Mouse (Mus musculus): ENCODE data around the gene Smim24. TPM values are rescaled to one million over a fixed set of nuclear protein-coding genes. Genes with fewer than 3 reads are reported as not detected.

Smim24 gene
- polyA plus RNA-seq, 1 experiment from 2014 or later = 1.7 TPM

DNA sequence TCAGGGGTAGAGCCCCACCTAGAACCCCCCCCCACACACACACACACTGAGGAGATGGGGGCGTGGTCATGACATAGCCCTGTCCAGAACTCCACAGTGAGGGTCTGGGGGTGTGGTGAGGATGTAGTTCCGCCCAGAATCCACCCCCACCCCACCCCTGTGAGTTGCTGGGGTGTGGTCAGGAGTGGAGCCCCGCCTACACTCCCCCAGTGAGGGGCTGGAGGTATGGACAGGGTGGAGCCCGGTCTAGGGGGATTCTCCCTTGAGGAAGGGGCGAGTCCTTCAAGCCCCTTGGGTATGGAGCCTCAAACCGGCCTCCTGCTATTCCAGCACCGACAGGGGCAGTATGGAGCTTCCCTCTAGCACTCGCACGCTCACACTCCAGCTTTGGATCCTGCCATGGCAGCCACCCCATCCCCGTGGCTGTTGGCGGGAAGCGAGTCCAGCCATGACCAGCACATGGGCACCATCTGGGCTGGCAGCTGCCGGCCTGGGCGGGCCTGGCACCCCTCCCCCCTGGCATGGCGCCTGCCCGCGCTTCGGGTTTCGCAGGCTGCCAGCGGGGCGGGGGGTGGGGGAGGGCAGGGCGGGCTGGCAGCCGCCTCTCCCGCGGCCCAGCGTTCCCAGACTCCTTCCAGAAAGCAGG is 23.9 kb downstream of the Smim24 start:
- no peaks in the 10 kb centered on the region for H3K27me3 ChIP-seq (ENCODE audit: insufficient read depth, low read length)
- TF ChIP-seq EP300 (IDR thresholded peaks at IDR 0.05; ENCODE audit: low read depth) (no peak), CTCF (IDR thresholded peaks at IDR 0.05; ENCODE audit: low read depth) (peak; percentile 63)
- peak overlapping the region; percentile 53 for H3K4me2 ChIP-seq (ENCODE audit: low read depth, low read length)
- DNase-seq (no peak), ATAC-seq (no peak)
- H3K36me3 ChIP-seq (replicated peaks; ENCODE audit: insufficient read depth, low read length) = peaks cover 2% of the 10 kb centered on the region; the same call in 1 of the 2 replicates
- WGBS (ENCODE audit: insufficient replicate concordance) = 6% methylated on average over 17 of the region's 26 CpGs
- 0 out of 2 replicates have a peak overlapping the region, but pooled peaks have one; percentile 22 for H3K27ac ChIP-seq (ENCODE audit: low read depth)
- peak overlapping the region; percentile 30 for H3K4me3 ChIP-seq (ENCODE audit: low read depth, low read length)
- H3K9ac ChIP-seq (replicated peaks) = peak overlapping the region; percentile 17; the same call in 1 of the 2 replicates
- H3K4me1 ChIP-seq (ENCODE audit: insufficient read depth) = peaks cover 53% of the 10 kb centered on the region
- H3K9me3 ChIP-seq (ENCODE audit: low read length) = no peaks in the 10 kb centered on the region

DNA sequence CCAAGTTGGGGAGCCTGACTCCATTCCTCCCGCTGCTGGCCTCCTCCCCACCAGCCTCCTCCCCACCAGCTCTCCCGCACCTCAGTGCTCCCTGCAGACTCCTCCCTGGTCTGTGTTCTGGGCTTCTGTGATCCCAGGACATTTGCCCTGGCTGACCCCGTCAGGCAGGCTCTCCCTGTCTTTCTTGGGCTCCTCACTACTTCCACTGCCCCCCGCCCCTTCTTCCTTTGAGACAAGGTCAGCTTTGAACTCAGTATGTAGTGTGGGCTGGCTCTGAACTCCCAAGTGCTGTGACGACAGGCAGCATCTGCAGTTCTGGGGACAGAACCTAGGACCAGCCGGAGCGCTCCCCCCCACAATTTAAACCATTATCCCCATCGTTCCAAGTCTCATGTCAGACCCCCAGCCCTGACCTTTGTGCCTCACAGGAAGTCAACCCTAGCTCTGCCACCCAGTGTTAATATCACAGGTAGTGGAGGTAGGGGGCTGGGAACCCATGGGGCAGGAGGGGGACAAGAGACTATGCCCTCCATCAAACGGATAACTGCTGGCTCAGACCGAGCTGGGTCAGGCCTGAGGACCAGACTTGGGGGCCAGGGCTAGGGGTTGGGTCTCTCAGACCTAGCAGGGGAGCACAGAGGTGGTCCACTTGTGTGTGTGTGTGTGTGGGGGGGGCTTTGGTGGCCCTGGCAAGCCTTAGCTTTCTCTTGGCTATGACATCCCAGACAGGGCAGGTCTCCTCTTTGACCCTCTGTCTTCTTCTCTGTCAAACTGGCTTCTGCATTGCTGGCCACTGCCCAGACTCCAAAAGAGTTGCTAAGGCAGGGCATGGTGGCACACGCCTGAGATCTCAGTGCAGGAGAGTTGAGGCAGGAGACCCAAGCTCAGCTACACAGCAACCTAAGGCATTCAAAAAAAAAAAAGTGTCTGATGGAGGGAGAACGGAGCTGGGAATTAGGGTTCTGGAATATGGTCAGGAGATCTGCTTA is 24.7 kb downstream of the Smim24 start:
- WGBS (ENCODE audit: insufficient replicate concordance) = 55% methylated on average over 12 of the region's 12 CpGs
- Histone ChIP-seq H3K36me3 (replicated peaks; ENCODE audit: insufficient read depth, low read length) (peaks cover 2% of the 10 kb centered on the region; the same call in 1 of the 2 replicates), H3K27ac (ENCODE audit: low read depth) (no peak overlapping the region), H3K4me2 (ENCODE audit: low read depth, low read length) (peak overlapping the region; percentile 53), H3K9me3 (ENCODE audit: low read length) (no peaks in the 10 kb centered on the region), H3K4me1 (ENCODE audit: insufficient read depth) (peaks cover 52% of the 10 kb centered on the region), H3K9ac (replicated peaks) (peak overlapping the region; percentile 17; the same call in 1 of the 2 replicates), H3K27me3 (ENCODE audit: insufficient read depth, low read length) (no peaks in the 10 kb centered on the region), H3K4me3 (ENCODE audit: low read depth, low read length) (peak overlapping the region; percentile 30)
- DNase-seq (no peak), ATAC-seq (no peak)
- TF ChIP-seq EP300 (IDR thresholded peaks at IDR 0.05; ENCODE audit: low read depth) (no peak), CTCF (IDR thresholded peaks at IDR 0.05; ENCODE audit: low read depth) (no peak)

DNA sequence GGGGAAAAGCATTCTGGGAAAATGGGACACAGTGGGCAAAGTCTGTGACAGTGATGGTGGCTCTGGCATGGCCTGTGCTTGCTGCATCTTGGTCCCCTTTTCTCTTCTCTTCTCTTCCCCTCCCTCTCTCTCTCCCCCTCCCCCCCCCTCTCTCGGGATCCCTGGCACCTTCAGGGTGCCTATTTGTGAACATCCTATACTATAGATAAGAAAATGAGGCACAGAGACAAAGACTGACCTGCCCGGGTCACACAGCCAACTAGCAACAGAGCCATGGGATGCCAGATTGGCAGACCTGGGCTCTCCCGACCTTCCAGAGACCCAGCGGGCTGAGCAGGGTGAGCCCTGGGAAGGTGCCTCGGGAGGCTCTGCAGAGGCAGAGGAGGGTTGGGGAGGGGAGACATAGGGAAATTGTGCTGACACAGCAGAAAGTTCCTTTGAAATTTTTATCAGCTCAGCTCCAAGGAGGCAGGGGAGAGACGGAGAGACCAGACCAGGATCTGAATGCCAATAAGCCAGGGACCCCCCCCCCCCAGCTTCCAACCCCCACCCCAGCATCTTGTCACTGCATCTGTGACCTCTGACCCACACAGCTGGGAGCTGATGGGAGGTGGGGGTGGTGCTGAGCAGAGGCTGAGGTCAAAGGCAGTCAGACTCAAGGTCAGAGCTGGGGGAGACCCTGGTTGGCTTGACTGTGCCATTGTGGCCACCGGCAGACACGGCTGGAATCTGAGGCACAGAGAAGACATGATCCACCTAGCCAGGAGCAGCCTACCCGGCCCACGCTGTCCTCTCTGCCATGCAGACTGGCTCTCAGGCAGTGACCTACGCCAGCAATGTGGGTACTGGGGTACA is 25.6 kb downstream of the Smim24 start:
- ATAC-seq (no peak), DNase-seq (peak; percentile 15)
- no peaks in the 10 kb centered on the region for H3K9me3 ChIP-seq (ENCODE audit: low read length)
- H3K27ac ChIP-seq (ENCODE audit: low read depth) = no peak overlapping the region
- H3K4me3 ChIP-seq (ENCODE audit: low read depth, low read length) = no peak overlapping the region
- H3K36me3 ChIP-seq (replicated peaks; ENCODE audit: insufficient read depth, low read length) = 0 out of 2 replicates have a peak, but pooled peaks cover 2% of the 10 kb centered on the region
- TF ChIP-seq EP300 (IDR thresholded peaks at IDR 0.05; ENCODE audit: low read depth) (no peak), CTCF (IDR thresholded peaks at IDR 0.05; ENCODE audit: low read depth) (no peak)
- no peak overlapping the region for H3K4me2 ChIP-seq (ENCODE audit: low read depth, low read length)
- no peak overlapping the region for H3K9ac ChIP-seq (replicated peaks)
- peaks cover 46% of the 10 kb centered on the region for H3K4me1 ChIP-seq (ENCODE audit: insufficient read depth)
- 55% methylated on average over 11 of the region's 11 CpGs for WGBS (ENCODE audit: insufficient replicate concordance)
- no peaks in the 10 kb centered on the region for H3K27me3 ChIP-seq (ENCODE audit: insufficient read depth, low read length)

DNA sequence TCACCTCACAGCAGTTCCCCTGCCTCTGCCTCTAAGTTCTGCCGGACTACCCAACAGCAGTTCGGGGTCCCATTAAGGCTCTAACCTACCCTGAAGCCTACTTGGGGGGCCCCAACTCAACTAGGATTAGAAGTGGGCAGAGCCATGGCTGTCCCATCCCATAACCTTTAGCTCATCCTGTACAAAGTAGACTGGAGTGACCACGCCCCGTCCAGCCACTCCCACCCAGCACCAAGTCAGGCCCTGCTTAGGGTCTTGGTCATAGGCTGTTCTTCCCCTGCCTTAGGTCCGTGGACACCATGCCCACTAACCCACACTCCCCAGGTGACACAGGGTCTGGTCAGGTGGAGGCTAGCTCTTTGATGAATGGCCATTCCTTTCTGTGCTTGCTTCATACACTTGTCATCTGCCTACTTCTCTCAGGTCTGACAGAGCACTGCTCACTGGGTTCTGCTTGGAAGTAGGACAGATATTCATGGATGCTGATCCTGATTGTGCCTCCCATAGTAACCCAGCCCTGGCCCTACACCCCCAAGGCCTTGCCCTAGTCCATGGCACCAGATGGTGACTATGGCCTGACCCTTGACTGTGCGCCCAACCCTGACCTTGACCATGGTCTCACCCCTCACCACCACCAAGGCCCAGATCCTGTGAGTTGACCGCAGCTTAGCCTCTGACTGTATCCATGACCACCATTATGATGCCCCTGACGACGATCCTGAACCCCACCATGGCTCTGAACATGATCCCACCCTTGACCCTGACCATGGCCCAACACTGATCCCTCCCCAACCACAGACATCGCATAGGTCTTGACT is 26.5 kb downstream of the Smim24 start:
- Histone ChIP-seq H3K27me3 (ENCODE audit: insufficient read depth, low read length) (no peaks in the 10 kb centered on the region), H3K27ac (ENCODE audit: low read depth) (no peak overlapping the region), H3K36me3 (replicated peaks; ENCODE audit: insufficient read depth, low read length) (0 out of 2 replicates have a peak, but pooled peaks cover 2% of the 10 kb centered on the region), H3K4me2 (ENCODE audit: low read depth, low read length) (no peak overlapping the region), H3K4me3 (ENCODE audit: low read depth, low read length) (no peak overlapping the region), H3K4me1 (ENCODE audit: insufficient read depth) (peaks cover 37% of the 10 kb centered on the region), H3K9me3 (ENCODE audit: low read length) (no peaks in the 10 kb centered on the region), H3K9ac (replicated peaks) (no peak overlapping the region)
- DNase-seq (peak; percentile 13), ATAC-seq (no peak)
- 84% methylated on average over 10 of the region's 10 CpGs for WGBS (ENCODE audit: insufficient replicate concordance)
- TF ChIP-seq EP300 (IDR thresholded peaks at IDR 0.05; ENCODE audit: low read depth) = no peak
- no peak for TF ChIP-seq CTCF (IDR thresholded peaks at IDR 0.05; ENCODE audit: low read depth)

DNA sequence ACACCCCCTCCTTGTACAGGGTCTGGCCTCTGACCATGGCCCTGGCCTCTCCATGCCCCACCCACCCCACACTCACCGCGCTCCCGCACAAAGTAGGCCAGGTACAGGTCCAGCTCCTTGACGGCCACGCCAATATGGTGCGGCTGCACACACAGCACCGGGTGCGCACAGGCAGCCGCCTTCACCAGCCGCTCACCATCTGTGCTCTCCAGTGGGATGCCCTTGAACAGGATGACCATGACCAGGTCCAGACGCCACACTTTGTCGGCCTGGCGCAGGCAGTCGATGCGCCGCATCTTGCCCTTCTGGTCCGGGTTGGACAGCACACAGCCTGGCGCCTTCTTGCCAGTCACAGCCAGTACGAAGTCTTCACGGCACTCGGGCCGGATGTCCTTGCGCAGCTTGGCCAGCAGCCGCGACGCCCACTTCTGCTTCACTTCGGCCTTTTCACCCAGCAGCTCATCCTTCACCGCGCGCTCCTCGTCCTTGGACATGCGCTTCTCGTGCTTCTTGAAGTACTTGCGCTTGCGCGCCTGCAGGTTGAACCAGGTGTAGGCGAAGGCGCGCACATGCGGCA is 27.4 kb downstream of the Smim24 start:
- no peak overlapping the region for H3K9ac ChIP-seq (replicated peaks)
- ATAC-seq (no peak), DNase-seq (peak; percentile 22)
- H3K36me3 ChIP-seq (replicated peaks; ENCODE audit: insufficient read depth, low read length) = 0 out of 2 replicates have a peak, but pooled peaks cover 2% of the 10 kb centered on the region
- peaks cover 28% of the 10 kb centered on the region for H3K4me1 ChIP-seq (ENCODE audit: insufficient read depth)
- no peak overlapping the region for H3K27ac ChIP-seq (ENCODE audit: low read depth)
- no peak overlapping the region for H3K4me3 ChIP-seq (ENCODE audit: low read depth, low read length)
- WGBS (ENCODE audit: insufficient replicate concordance) = 91% methylated on average over 40 of the region's 40 CpGs
- no peak overlapping the region for H3K4me2 ChIP-seq (ENCODE audit: low read depth, low read length)
- no peaks in the 10 kb centered on the region for H3K9me3 ChIP-seq (ENCODE audit: low read length)
- peaks cover 3% of the 10 kb centered on the region; the same call in 1 of the 2 replicates for H3K27me3 ChIP-seq (ENCODE audit: insufficient read depth, low read length)
- no peak for TF ChIP-seq CTCF (IDR thresholded peaks at IDR 0.05; ENCODE audit: low read depth)
- no peak for TF ChIP-seq EP300 (IDR thresholded peaks at IDR 0.05; ENCODE audit: low read depth)

All from liver, postnatal 0 days (tissue).